Mouse (Mus musculus) embryo, embryonic 11 days (tissue): ENCODE measurements around the gene Car11.

Source experiments
- DNase-seq: peaks from one replicate; pipeline ENCODE4 v3.0.0-alpha.2; 2015

Gene Car11

GRCm38 (mm10) chr7:45725151-45725550, 25.5 kb downstream of the Car11 start:
- DNase-seq: no peak

- DNase-seq: no peak
Observed at GRCm38 (mm10) chr7:45725713-45726112, 26.1 kb downstream of the Car11 start, which contains the start of gene Spaca4. Gene Spaca4, minus strand, starts transcription at chr7:45725813.

GRCm38 (mm10) chr7:45726419-45726818, 26.8 kb downstream of the Car11 start:
- no peak for DNase-seq

GRCm38 (mm10) chr7:45727625-45728024, 28.0 kb downstream of the Car11 start:
- DNase-seq: no peak

- DNase-seq: peak; percentile 73
Observed at GRCm38 (mm10) chr7:45730727-45731431, 31.2 kb downstream of the Car11 start.

GRCm38 (mm10) chr7:45733477-45733876, 33.8 kb downstream of the Car11 start:
- no peak for DNase-seq

- DNase-seq: peak; percentile 88
Observed at GRCm38 (mm10) chr7:45739162-45739763, 39.6 kb downstream of the Car11 start.

- no peak for DNase-seq
Observed at GRCm38 (mm10) chr7:45739820-45740219, 40.2 kb downstream of the Car11 start.

GRCm38 (mm10) chr7:45741308-45741707, 41.7 kb downstream of the Car11 start:
- DNase-seq: no peak

GRCm38 (mm10) chr7:45741777-45742176, 42.1 kb downstream of the Car11 start:
- DNase-seq: no peak

GRCm38 (mm10) chr7:45742338-45742737, 42.7 kb downstream of the Car11 start:
- DNase-seq: no peak

GRCm38 (mm10) chr7:45744387-45744786, 44.7 kb downstream of the Car11 start:
- peak; percentile 75 for DNase-seq

- no peak for DNase-seq
Observed at GRCm38 (mm10) chr7:45746518-45746917, 46.9 kb downstream of the Car11 start.

GRCm38 (mm10) chr7:45747450-45747849, 47.8 kb downstream of the Car11 start:
- DNase-seq: no peak

- DNase-seq: no peak
Observed at GRCm38 (mm10) chr7:45748110-45748509, 48.5 kb downstream of the Car11 start.

- DNase-seq: no peak
Observed at GRCm38 (mm10) chr7:45749401-45749800, 49.8 kb downstream of the Car11 start.

GRCm38 (mm10) chr7:45750162-45750561, 50.5 kb downstream of the Car11 start:
- no peak for DNase-seq
